Mouse (Mus musculus): Measurements from ENCODE around the gene Pdcd1lg2.

GRCm38 (mm10) chr19:29396353-29396752 lies 14.4 kb upstream of the Pdcd1lg2 start:
- TF ChIP-seq CTCF (IDR thresholded peaks at IDR 0.05): no peak
- TF ChIP-seq EP300 (IDR thresholded peaks at IDR 0.05; ENCODE audit: insufficient read depth, low read depth, low read length): no peak
- TF ChIP-seq POLR2A (IDR thresholded peaks at IDR 0.05; ENCODE audit: insufficient read depth, low read depth, low read length): no peak

All from heart, adult 2 months (tissue).